15 mouse cellular contexts compared by ENCODE assay signal in the genomic region with DNA sequence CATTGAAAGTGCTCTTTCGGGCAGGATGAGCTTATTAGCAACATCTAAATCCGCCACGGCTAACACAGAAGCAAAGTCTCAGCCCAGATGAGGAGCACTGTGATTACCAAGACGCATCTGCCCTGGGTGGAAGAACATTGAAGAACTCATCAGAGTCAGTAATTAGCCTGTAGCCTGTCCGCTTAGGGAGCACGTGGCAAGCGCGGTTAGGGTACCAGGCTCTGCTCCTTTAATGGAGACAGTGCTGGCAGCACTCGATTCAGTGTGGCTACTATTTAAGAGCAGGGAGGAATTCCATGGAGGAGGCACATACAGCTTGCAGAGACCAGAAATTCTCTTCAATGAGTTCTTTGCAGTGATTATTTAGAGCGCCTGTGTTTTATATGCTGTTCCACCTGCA.
DNase-seq lines count a peak whose midpoint lies in the region; ATAC-seq and TF ChIP-seq lines count a peak whose summit lies in the region.
"Had no signal": no experiment of that assay in that cellular context is flagged by ENCODE, and none has a peak within 500 bp of the region (broad histone marks: within the 10 kb centered on the region; RNA-seq: fewer than 3 reads in every experiment).

No protein-coding gene starts in this region.

- TF ChIP-seq CTCF in gastrocnemius, adult 2 months (IDR thresholded peaks at IDR 0.05): no peak

- peaks cover 14% of the 10 kb centered on the region for H3K4me1 ChIP-seq in heart, embryonic 16.5 days (ENCODE audit: control insufficient read depth, insufficient read depth, low read length)
- no peaks in the 10 kb centered on the region; the same call in 1 of the 2 replicates for H3K4me1 ChIP-seq in forebrain, embryonic 16.5 days (replicated peaks; ENCODE audit: control insufficient read depth, insufficient read depth, low read length)
- H3K4me1 ChIP-seq in midbrain, embryonic 16.5 days (ENCODE audit: control insufficient read depth, insufficient read depth, low read length): peaks cover 10% of the 10 kb centered on the region
- peaks cover 17% of the 10 kb centered on the region; the same call in 1 of the 2 replicates for H3K4me1 ChIP-seq in kidney, embryonic 15.5 days

- no peak for ATAC-seq in heart, embryonic 16.5 days (replicated peaks; ENCODE audit: extremely low read depth, insufficient read depth, low FRiP score)
- peak; percentile 58; the same call in 1 of the 2 replicates for ATAC-seq in forebrain, embryonic 16.5 days
- peak; percentile 69 for ATAC-seq in midbrain, embryonic 16.5 days
- ATAC-seq in cerebellum, adult (ENCODE audit: insufficient number of reproducible peaks, low FRiP score, low TSS enrichment): no peak
- no peak for ATAC-seq in kidney, embryonic 15.5 days (replicated peaks; ENCODE audit: low FRiP score)

- no peak overlapping the region for H3K4me3 ChIP-seq in heart, embryonic 16.5 days (ENCODE audit: low read length)
- no peak overlapping the region for H3K4me3 ChIP-seq in forebrain, embryonic 16.5 days (replicated peaks; ENCODE audit: low read length)
- 0 out of 2 replicates have a peak overlapping the region, but pooled peaks have one; percentile 8 for H3K4me3 ChIP-seq in midbrain, embryonic 16.5 days (ENCODE audit: low read depth, low read length)
- no peak overlapping the region for H3K4me3 ChIP-seq in gastrocnemius, adult 2 months
- H3K4me3 ChIP-seq in kidney, embryonic 15.5 days (replicated peaks): no peak overlapping the region
- H3K4me3 ChIP-seq: erythroblast, embryonic 14.5 days; limb, embryonic 15.5 days; lung, embryonic 15.5 days had no signal

- H3K27me3 ChIP-seq in heart, embryonic 16.5 days (ENCODE audit: control insufficient read depth, insufficient read depth, low read length): no peaks in the 10 kb centered on the region
- H3K27me3 ChIP-seq in forebrain, embryonic 16.5 days (replicated peaks; ENCODE audit: control insufficient read depth, insufficient read depth, low read length): no peaks in the 10 kb centered on the region
- no peaks in the 10 kb centered on the region for H3K27me3 ChIP-seq in midbrain, embryonic 16.5 days (ENCODE audit: control insufficient read depth, insufficient read depth, low read depth, low read length)
- no peaks in the 10 kb centered on the region for H3K27me3 ChIP-seq in kidney, embryonic 15.5 days
- H3K27me3 ChIP-seq: limb, embryonic 15.5 days; lung, embryonic 15.5 days had no signal

- H3K4me2 ChIP-seq in heart, embryonic 16.5 days (ENCODE audit: low read depth, low read length): peak overlapping the region; percentile 15; the same call in 1 of the 2 replicates
- 0 out of 2 replicates have a peak overlapping the region, but pooled peaks have one; percentile 15 for H3K4me2 ChIP-seq in forebrain, embryonic 16.5 days (ENCODE audit: low read length)
- H3K4me2 ChIP-seq in midbrain, embryonic 16.5 days (ENCODE audit: low read length): peak overlapping the region; percentile 44
- no peak overlapping the region for H3K4me2 ChIP-seq in kidney, embryonic 15.5 days
- H3K4me2 ChIP-seq: limb, embryonic 15.5 days; lung, embryonic 15.5 days had no signal

- WGBS in heart, embryonic 16.5 days: 64% methylated on average over 10 of the region's 10 CpGs
- 22% methylated on average over 10 of the region's 10 CpGs for WGBS in forebrain, embryonic 16.5 days
- 26% methylated on average over 10 of the region's 10 CpGs for WGBS in midbrain, embryonic 16.5 days
- 62% methylated on average over 10 of the region's 10 CpGs for WGBS in kidney, embryonic 15.5 days

- H3K9me3 ChIP-seq in heart, embryonic 16.5 days (replicated peaks; ENCODE audit: control insufficient read depth, low read length): no peaks in the 10 kb centered on the region
- no peaks in the 10 kb centered on the region for H3K9me3 ChIP-seq in forebrain, embryonic 16.5 days (ENCODE audit: control insufficient read depth, low read length)
- no peaks in the 10 kb centered on the region for H3K9me3 ChIP-seq in midbrain, embryonic 16.5 days (replicated peaks; ENCODE audit: control insufficient read depth, low read length, poor library complexity, severe bottlenecking)
- H3K9me3 ChIP-seq in kidney, embryonic 15.5 days (replicated peaks): no peaks in the 10 kb centered on the region
- H3K9me3 ChIP-seq: limb, embryonic 15.5 days; lung, embryonic 15.5 days had no signal

- H3K9ac ChIP-seq in heart, embryonic 16.5 days (ENCODE audit: low read length): no peak overlapping the region
- H3K9ac ChIP-seq in forebrain, embryonic 16.5 days (replicated peaks; ENCODE audit: low read depth, low read length): no peak overlapping the region
- no peak overlapping the region for H3K9ac ChIP-seq in midbrain, embryonic 16.5 days (ENCODE audit: low read depth, low read length)
- H3K9ac ChIP-seq in kidney, embryonic 15.5 days: no peak overlapping the region
- H3K9ac ChIP-seq: limb, embryonic 15.5 days; lung, embryonic 15.5 days had no signal

- no peak for DNase-seq in heart, postnatal 14 days
- peak; percentile 45 for DNase-seq in brain, adult 2 months (ENCODE audit: low read depth, low spot score)
- no peak for DNase-seq in gastrocnemius, adult 2 months
- DNase-seq: cerebellum, postnatal 36 days; heart, postnatal 10 days; kidney, adult 8-10 months; thymus, postnatal 4 days had no signal

- H3K36me3 ChIP-seq in heart, embryonic 16.5 days (ENCODE audit: control insufficient read depth, insufficient read depth): no peaks in the 10 kb centered on the region
- no peaks in the 10 kb centered on the region for H3K36me3 ChIP-seq in forebrain, embryonic 16.5 days (ENCODE audit: control insufficient read depth, insufficient read depth)
- H3K36me3 ChIP-seq in midbrain, embryonic 16.5 days (ENCODE audit: control insufficient read depth, insufficient read depth, low read length): no peaks in the 10 kb centered on the region
- no peaks in the 10 kb centered on the region for H3K36me3 ChIP-seq in kidney, embryonic 15.5 days
- H3K36me3 ChIP-seq: limb, embryonic 15.5 days; lung, embryonic 15.5 days had no signal

- no peak overlapping the region for H3K27ac ChIP-seq in heart, embryonic 16.5 days (ENCODE audit: low read length)
- no peak overlapping the region for H3K27ac ChIP-seq in forebrain, embryonic 16.5 days (ENCODE audit: low read length)
- no peak overlapping the region for H3K27ac ChIP-seq in midbrain, embryonic 16.5 days (ENCODE audit: low read length)
- no peak overlapping the region for H3K27ac ChIP-seq in gastrocnemius, adult 2 months
- no peak overlapping the region for H3K27ac ChIP-seq in kidney, embryonic 15.5 days
- H3K27ac ChIP-seq: limb, embryonic 15.5 days; lung, embryonic 15.5 days had no signal

- intact Hi-C loops in heart, postnatal 14 days (cut with DNase I): no loop called here
- intact Hi-C loops in gastrocnemius, adult 2 months (cut with DNase I): no loop called here

Comparison
In these comparisons a context has a peak if more than half of its experiments do, and no peak if none do; other contexts are left out.
1. ATAC-seq: peak in forebrain, embryonic 16.5 days (single experiment) and midbrain, embryonic 16.5 days (single experiment); none in heart, embryonic 16.5 days (single experiment), cerebellum, adult (single experiment) and kidney, embryonic 15.5 days (single experiment).